Mouse (Mus musculus): ENCODE measurements at regions not wholly inside any gene's neighbourhood (a gene's known extent, or its start where the extent isn't known, plus 50 kb on each side); places are given as distances from the start of the nearest gene placed in this dataset.

DNA sequence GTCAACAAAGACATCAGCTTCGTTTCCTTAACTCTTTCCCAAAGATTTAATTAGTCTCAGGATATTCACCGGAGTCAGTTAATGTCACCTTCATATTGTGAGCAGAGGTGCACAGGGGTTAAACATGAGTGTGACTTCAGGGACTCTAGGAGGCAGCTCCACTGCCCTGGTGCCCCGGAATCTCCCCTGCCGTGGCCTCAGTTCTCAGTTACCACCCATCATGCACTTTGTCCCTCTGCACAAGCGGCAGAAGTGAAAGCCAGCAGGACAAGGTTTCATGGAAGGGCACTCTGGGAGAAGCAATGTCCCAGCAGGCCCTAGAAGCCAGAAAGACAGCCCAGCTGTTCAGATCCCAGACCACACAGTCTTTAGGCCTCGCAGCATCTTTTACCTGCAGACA is 150.5 kb upstream of the Egln3 start:
- no peak for ATAC-seq
- Histone ChIP-seq H3K9me3 (ENCODE audit: low read length) (no peaks in the 10 kb centered on the region), H3K4me3 (ENCODE audit: low read depth, low read length) (no peak overlapping the region), H3K9ac (no peak overlapping the region), H3K4me1 (ENCODE audit: insufficient read depth) (peaks cover 2% of the 10 kb centered on the region; the same call in 1 of the 2 replicates), H3K27me3 (ENCODE audit: insufficient read depth, low read length) (no peaks in the 10 kb centered on the region), H3K27ac (ENCODE audit: low read depth, low read length) (no peak overlapping the region), H3K36me3 (ENCODE audit: insufficient read depth) (no peaks in the 10 kb centered on the region), H3K4me2 (ENCODE audit: low read depth) (no peak overlapping the region)
- TF ChIP-seq CTCF (IDR thresholded peaks at IDR 0.05; ENCODE audit: low read depth) = no peak
- DNase-seq = no peak
- WGBS = 37% methylated on average over 6 of the region's 6 CpGs

- Histone ChIP-seq H3K4me3 (ENCODE audit: low read depth, low read length) (no peak overlapping the region), H3K36me3 (ENCODE audit: insufficient read depth) (no peaks in the 10 kb centered on the region), H3K4me1 (ENCODE audit: insufficient read depth) (peaks cover 2% of the 10 kb centered on the region; the same call in 1 of the 2 replicates), H3K9ac (no peak overlapping the region), H3K9me3 (ENCODE audit: low read length) (no peaks in the 10 kb centered on the region), H3K27ac (ENCODE audit: low read depth, low read length) (no peak overlapping the region), H3K27me3 (ENCODE audit: insufficient read depth, low read length) (no peaks in the 10 kb centered on the region), H3K4me2 (ENCODE audit: low read depth) (no peak overlapping the region)
- no peak for TF ChIP-seq CTCF (IDR thresholded peaks at IDR 0.05; ENCODE audit: low read depth)
- DNase-seq (no peak), ATAC-seq (no peak)
- 53% methylated on average over 7 of the region's 7 CpGs for WGBS
These were observed 150.0 kb upstream of the Egln3 start for GRCm38 (mm10) chr12:54353694-54354093.

DNA sequence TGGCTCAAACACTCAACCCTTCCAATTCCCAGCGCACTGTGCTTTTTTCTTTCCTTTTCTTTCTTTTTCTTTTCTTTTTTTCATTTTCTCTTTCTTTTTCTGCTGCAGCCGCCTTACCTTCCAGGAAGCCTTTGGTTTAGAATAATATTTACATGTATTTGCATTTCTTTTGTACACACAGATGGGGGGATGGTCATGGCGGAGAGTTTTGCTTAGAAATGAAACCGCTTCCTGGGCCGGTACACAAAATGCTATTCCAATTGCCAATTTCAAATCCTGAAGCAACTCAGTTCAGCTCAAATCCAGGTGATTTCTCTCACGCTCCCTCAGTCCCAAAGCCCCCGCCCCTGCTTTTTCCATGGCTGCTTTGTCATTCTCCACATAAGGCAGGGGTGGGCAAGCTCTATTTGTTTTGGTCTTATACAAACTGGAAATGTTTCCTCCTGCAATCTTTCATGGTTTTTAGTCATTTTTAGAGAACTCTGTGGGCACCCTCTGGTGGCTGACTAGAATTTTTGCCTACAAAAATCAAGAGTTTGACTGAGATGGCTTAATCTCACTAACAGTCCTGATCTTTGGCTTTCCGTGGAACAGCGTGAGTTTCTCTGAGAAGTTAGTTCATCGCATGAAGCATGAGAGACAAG is 149.4 kb upstream of the Egln3 start:
- WGBS = 38% methylated on average over 10 of the region's 10 CpGs
- H3K27ac ChIP-seq (ENCODE audit: low read depth, low read length) = 0 out of 2 replicates have a peak overlapping the region, but pooled peaks have one; percentile 11
- ATAC-seq = peak; percentile 74

GRCm38 (mm10) chr12:54350293-54350692 is 146.6 kb upstream of the Egln3 start:
- H3K27me3 ChIP-seq (ENCODE audit: insufficient read depth, low read length) = no peaks in the 10 kb centered on the region
- TF ChIP-seq CTCF (IDR thresholded peaks at IDR 0.05; ENCODE audit: low read depth) = no peak
- no peaks in the 10 kb centered on the region for H3K36me3 ChIP-seq (ENCODE audit: insufficient read depth)
- DNase-seq = peak; percentile 27
- no peak; the same call in 1 of the 2 replicates for ATAC-seq
- 33% methylated on average over 1 of the region's 1 CpGs for WGBS
- no peak overlapping the region for H3K27ac ChIP-seq (ENCODE audit: low read depth, low read length)
- no peak overlapping the region for H3K4me2 ChIP-seq (ENCODE audit: low read depth)
- no peak overlapping the region for H3K4me3 ChIP-seq (ENCODE audit: low read depth, low read length)
- H3K9me3 ChIP-seq (ENCODE audit: low read length) = no peaks in the 10 kb centered on the region
- peaks cover 2% of the 10 kb centered on the region; the same call in 1 of the 2 replicates for H3K4me1 ChIP-seq (ENCODE audit: insufficient read depth)
- H3K9ac ChIP-seq = no peak overlapping the region

More for the DNA sequence above, 149.4 kb upstream of the Egln3 start:
- Histone ChIP-seq H3K27me3 (ENCODE audit: insufficient read depth, low read length) (no peaks in the 10 kb centered on the region), H3K9ac (peak overlapping the region; percentile 6; the same call in 1 of the 2 replicates), H3K4me3 (ENCODE audit: low read depth, low read length) (no peak overlapping the region), H3K36me3 (ENCODE audit: insufficient read depth) (no peaks in the 10 kb centered on the region), H3K9me3 (ENCODE audit: low read length) (no peaks in the 10 kb centered on the region), H3K4me1 (ENCODE audit: insufficient read depth) (peaks cover 2% of the 10 kb centered on the region; the same call in 1 of the 2 replicates), H3K4me2 (ENCODE audit: low read depth) (peak overlapping the region; percentile 32)
- DNase-seq = peak; percentile 78
- TF ChIP-seq CTCF (IDR thresholded peaks at IDR 0.05; ENCODE audit: low read depth) = peak; percentile 72

DNA sequence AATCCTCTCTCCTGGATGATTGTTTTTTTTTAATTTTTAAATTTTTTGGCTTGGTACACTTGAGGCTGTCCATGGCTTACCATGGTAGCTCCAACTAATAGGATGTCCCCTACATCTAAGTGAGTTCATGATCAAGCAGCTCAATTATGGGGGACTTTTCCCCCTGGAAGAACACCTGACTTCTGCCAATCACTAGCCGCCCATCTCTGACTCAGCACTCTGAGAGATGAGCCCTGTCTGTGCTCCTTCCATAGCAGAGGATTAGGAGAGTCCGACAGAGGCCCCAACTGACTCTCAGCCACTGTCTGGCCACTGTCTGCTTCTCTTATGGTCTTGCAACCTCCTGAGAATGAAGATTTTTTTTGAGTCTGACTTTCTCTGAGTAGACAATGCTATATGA is 145.7 kb upstream of the Egln3 start:
- H3K36me3 ChIP-seq (ENCODE audit: insufficient read depth) = no peaks in the 10 kb centered on the region
- H3K4me2 ChIP-seq (ENCODE audit: low read depth) = no peak overlapping the region
- WGBS = 71% methylated on average over 2 of the region's 2 CpGs
- no peak for TF ChIP-seq CTCF (IDR thresholded peaks at IDR 0.05; ENCODE audit: low read depth)
- ATAC-seq (no peak), DNase-seq (no peak)
- peaks cover 2% of the 10 kb centered on the region; the same call in 1 of the 2 replicates for H3K4me1 ChIP-seq (ENCODE audit: insufficient read depth)
- no peak overlapping the region for H3K27ac ChIP-seq (ENCODE audit: low read depth, low read length)
- H3K9ac ChIP-seq = no peak overlapping the region
- no peaks in the 10 kb centered on the region for H3K27me3 ChIP-seq (ENCODE audit: insufficient read depth, low read length)
- no peaks in the 10 kb centered on the region for H3K9me3 ChIP-seq (ENCODE audit: low read length)
- H3K4me3 ChIP-seq (ENCODE audit: low read depth, low read length) = no peak overlapping the region

DNA sequence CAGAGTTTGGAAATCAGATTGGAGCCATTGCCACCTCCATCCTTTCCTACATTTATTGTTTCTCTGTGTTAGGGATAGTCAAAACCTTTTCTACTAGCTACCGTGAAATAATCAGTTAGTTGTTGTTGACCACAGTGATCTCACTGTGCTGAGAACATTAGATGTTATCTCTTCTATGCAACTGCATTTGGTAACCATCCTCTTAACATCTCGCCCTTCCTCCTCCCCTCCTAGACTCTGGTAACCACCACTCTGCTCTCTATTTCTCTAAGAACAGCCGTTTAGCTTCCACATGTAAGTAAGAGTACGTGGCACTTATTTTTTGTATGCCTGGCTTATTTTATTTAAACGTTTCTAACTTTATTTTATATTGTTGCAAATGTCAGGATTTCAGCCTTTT is 139.8 kb upstream of the Egln3 start:
- no peak overlapping the region for H3K9ac ChIP-seq
- no peaks in the 10 kb centered on the region for H3K36me3 ChIP-seq (ENCODE audit: insufficient read depth)
- DNase-seq = no peak
- H3K4me2 ChIP-seq (ENCODE audit: low read depth) = no peak overlapping the region
- no peaks in the 10 kb centered on the region for H3K27me3 ChIP-seq (ENCODE audit: insufficient read depth, low read length)
- no peak overlapping the region for H3K27ac ChIP-seq (ENCODE audit: low read depth, low read length)
- WGBS = 89% methylated on average over 5 of the region's 5 CpGs
- H3K4me3 ChIP-seq (ENCODE audit: low read depth, low read length) = no peak overlapping the region
- no peak for TF ChIP-seq CTCF (IDR thresholded peaks at IDR 0.05; ENCODE audit: low read depth)
- no peaks in the 10 kb centered on the region for H3K9me3 ChIP-seq (ENCODE audit: low read length)
- no peak for ATAC-seq
- no peaks in the 10 kb centered on the region for H3K4me1 ChIP-seq (ENCODE audit: insufficient read depth)

DNA sequence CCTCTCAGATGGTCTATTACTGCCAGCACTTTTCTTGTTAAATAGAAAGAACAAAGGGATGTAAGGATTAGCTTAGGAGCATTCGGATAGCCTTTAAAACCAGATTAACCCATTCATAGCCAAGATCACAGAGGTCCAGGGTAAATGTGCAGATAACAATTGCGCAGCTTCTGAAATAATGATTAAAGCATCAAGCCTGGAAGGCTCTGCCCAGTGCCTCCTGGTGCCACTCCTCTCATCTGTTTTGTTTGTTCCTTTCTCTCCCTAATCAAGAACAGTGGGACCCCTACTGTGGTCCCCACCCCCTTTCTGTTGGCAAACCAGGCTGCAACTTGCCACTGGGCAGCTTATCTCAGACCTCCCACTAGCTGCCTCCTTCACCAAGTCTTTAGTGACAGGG is 131.8 kb upstream of the Egln3 start:
- H3K4me3 ChIP-seq (ENCODE audit: low read depth, low read length) = no peak overlapping the region
- H3K27me3 ChIP-seq (ENCODE audit: insufficient read depth, low read length) = no peaks in the 10 kb centered on the region
- no peaks in the 10 kb centered on the region for H3K4me1 ChIP-seq (ENCODE audit: insufficient read depth)
- H3K9me3 ChIP-seq (ENCODE audit: low read length) = no peaks in the 10 kb centered on the region
- ATAC-seq (no peak), DNase-seq (no peak)
- 11% methylated on average over 2 of the region's 2 CpGs for WGBS
- H3K9ac ChIP-seq = no peak overlapping the region
- H3K27ac ChIP-seq (ENCODE audit: low read depth, low read length) = no peak overlapping the region
- no peak for TF ChIP-seq CTCF (IDR thresholded peaks at IDR 0.05; ENCODE audit: low read depth)
- H3K36me3 ChIP-seq (ENCODE audit: insufficient read depth) = no peaks in the 10 kb centered on the region
- H3K4me2 ChIP-seq (ENCODE audit: low read depth) = no peak overlapping the region
